Mouse (Mus musculus) mature B cell (primary cell): ENCODE measurements around the gene Uroc1.

ENCODE experiments used
- in situ Hi-C: fragments of 300-500 bp; cut with MboI; formaldehyde crosslinking; loops from 2 replicates; pipeline ENCODE4 v1.14.3; 2019

The Uroc1 gene

GRCm38 (mm10) chr6:90358142-90358541, 25.1 kb downstream of the Uroc1 start:
- in situ Hi-C loops = no loop called here

- in situ Hi-C loops = no loop called here
These were observed 26.4 kb downstream of the Uroc1 start for GRCm38 (mm10) chr6:90359445-90359844.

GRCm38 (mm10) chr6:90360024-90360781, 27.1 kb downstream of the Uroc1 start:
- in situ Hi-C loops = no loop called here

GRCm38 (mm10) chr6:90360922-90361614, 28.0 kb downstream of the Uroc1 start:
- in situ Hi-C loops = no loop called here

- in situ Hi-C loops = no loop called here
These were observed 30.2 kb downstream of the Uroc1 start for GRCm38 (mm10) chr6:90363301-90363700.

GRCm38 (mm10) chr6:90368976-90369724, 36.1 kb downstream of the Uroc1 start, which contains the start of gene Zxdc:
TSS of gene Zxdc (plus strand) at chr6:90369492.
- in situ Hi-C loops = no loop called here

- in situ Hi-C loops = no loop called here
These were observed 36.9 kb downstream of the Uroc1 start for GRCm38 (mm10) chr6:90369725-90370553.

GRCm38 (mm10) chr6:90374647-90375046, 41.6 kb downstream of the Uroc1 start:
- in situ Hi-C loops = no loop called here

- in situ Hi-C loops = no loop called here
These were observed 44.6 kb downstream of the Uroc1 start for GRCm38 (mm10) chr6:90377708-90378107.

- in situ Hi-C loops = no loop called here
These were observed 48.4 kb downstream of the Uroc1 start for GRCm38 (mm10) chr6:90381465-90381864.

- in situ Hi-C loops = no loop called here
These were observed 57.5 kb downstream of the Uroc1 start for GRCm38 (mm10) chr6:90390629-90391028.

GRCm38 (mm10) chr6:90393948-90394347, 60.9 kb downstream of the Uroc1 start:
- in situ Hi-C loops = no loop called here

- in situ Hi-C loops = no loop called here
These were observed 62.7 kb downstream of the Uroc1 start for GRCm38 (mm10) chr6:90395751-90396150.

GRCm38 (mm10) chr6:90397291-90397690, 64.2 kb downstream of the Uroc1 start:
- in situ Hi-C loops = no loop called here

GRCm38 (mm10) chr6:90408632-90409031, 75.5 kb downstream of the Uroc1 start:
- in situ Hi-C loops = no loop called here

GRCm38 (mm10) chr6:90410972-90411371, 77.9 kb downstream of the Uroc1 start:
- in situ Hi-C loops = no loop called here

- in situ Hi-C loops = no loop called here
These were observed 78.8 kb downstream of the Uroc1 start for GRCm38 (mm10) chr6:90411926-90412325.
